Comparison of ENCODE assay signal across 9 mouse cellular contexts in the genomic region with DNA sequence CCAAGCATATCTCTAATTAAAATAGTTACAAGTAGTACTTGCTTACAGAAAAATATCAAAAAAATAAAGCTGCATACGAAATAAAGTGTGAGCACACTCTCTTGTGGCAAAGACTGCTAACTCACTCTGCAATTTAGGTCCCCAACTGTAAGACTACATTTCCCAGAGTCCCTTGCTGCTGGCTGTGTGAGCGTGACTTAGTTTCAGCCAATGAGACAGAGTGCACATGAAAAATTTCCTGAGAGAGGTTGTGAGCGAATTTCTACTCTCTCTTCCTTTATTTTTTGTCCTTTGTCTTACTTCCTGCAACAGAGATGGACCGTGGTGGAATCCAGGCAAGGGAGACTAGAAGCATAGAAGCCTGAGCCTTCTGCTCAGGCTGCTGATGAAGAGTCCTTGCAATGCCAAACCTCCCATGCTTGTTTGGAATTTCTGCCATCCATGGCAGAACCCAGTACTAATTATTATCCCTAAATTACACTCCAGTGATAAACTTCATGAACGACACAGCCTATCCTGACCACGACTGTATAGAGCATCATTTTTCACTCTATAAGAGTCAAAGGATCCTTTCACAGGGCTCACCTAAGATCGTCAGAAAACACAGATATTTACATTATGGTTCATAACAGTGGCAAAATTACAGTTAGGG.
DNase-seq lines count a peak whose midpoint lies in the region; ATAC-seq and TF ChIP-seq lines count a peak whose summit lies in the region.
"Had no signal": no experiment of that assay in that cellular context is flagged by ENCODE, and none has a peak within 500 bp of the region (broad histone marks: within the 10 kb centered on the region; RNA-seq: fewer than 3 reads in every experiment).

No protein-coding gene starts in this region.

- peak overlapping the region; percentile 24 for H3K4me3 ChIP-seq in forebrain, postnatal 0 days (ENCODE audit: low read depth, low read length)
- H3K4me3 ChIP-seq in intestine, embryonic 16.5 days (ENCODE audit: low read length), result peak overlapping the region; percentile 20; the same call in 1 of the 2 replicates
- H3K4me3 ChIP-seq in liver, embryonic 15.5 days (replicated peaks), result no peak overlapping the region; the same call in 1 of the 2 replicates
- H3K4me3 ChIP-seq in neural tube, embryonic 13.5 days, result peak overlapping the region; percentile 28

- no peak for DNase-seq in cerebellum, postnatal 25 days
- DNase-seq in R1 (ENCODE audit: low read depth, low spot score), result peak; percentile 74
- DNase-seq in forebrain, postnatal 0 days, result peak; percentile 82
- DNase-seq in cerebellum, adult 9-11 months, result no peak

- peak overlapping the region; percentile 29; the same call in 1 of the 2 replicates for H3K9ac ChIP-seq in forebrain, postnatal 0 days
- no peak overlapping the region for H3K9ac ChIP-seq in intestine, embryonic 16.5 days (ENCODE audit: low read depth, low read length)
- H3K9ac ChIP-seq in liver, embryonic 15.5 days, result no peak overlapping the region
- H3K9ac ChIP-seq in neural tube, embryonic 13.5 days, result no peak overlapping the region; the same call in 1 of the 2 replicates

- peak overlapping the region; percentile 45 for H3K4me2 ChIP-seq in forebrain, postnatal 0 days (ENCODE audit: low read depth)
- peak overlapping the region; percentile 51 for H3K4me2 ChIP-seq in intestine, embryonic 16.5 days (ENCODE audit: low read depth, low read length)
- H3K4me2 ChIP-seq in liver, embryonic 15.5 days, result peak overlapping the region; percentile 40; the same call in 1 of the 2 replicates
- H3K4me2 ChIP-seq in neural tube, embryonic 13.5 days, result peak overlapping the region; percentile 53

- H3K27ac ChIP-seq in forebrain, postnatal 0 days (ENCODE audit: low read depth, low read length), result peak overlapping the region; percentile 17
- no peak overlapping the region for H3K27ac ChIP-seq in intestine, embryonic 16.5 days (ENCODE audit: low read length)
- no peak overlapping the region for H3K27ac ChIP-seq in liver, embryonic 15.5 days (replicated peaks)
- 0 out of 2 replicates have a peak overlapping the region, but pooled peaks have one; percentile 53 for H3K27ac ChIP-seq in neural tube, embryonic 13.5 days (replicated peaks)

- H3K27me3 ChIP-seq in forebrain, postnatal 0 days (ENCODE audit: insufficient read depth, low read length), result no peaks in the 10 kb centered on the region
- no peaks in the 10 kb centered on the region for H3K27me3 ChIP-seq in intestine, embryonic 16.5 days (replicated peaks; ENCODE audit: control insufficient read depth, insufficient read depth, low read length)
- H3K27me3 ChIP-seq in liver, embryonic 15.5 days, result no peaks in the 10 kb centered on the region
- no peaks in the 10 kb centered on the region for H3K27me3 ChIP-seq in neural tube, embryonic 13.5 days
- H3K27me3 ChIP-seq: Patski had no signal

- ATAC-seq in cerebellum, adult (ENCODE audit: insufficient number of reproducible peaks, low FRiP score, low TSS enrichment), result peak; percentile 78; the same call in 1 of the 2 replicates
- peak; percentile 97 for ATAC-seq in forebrain, postnatal 0 days
- ATAC-seq in intestine, embryonic 16.5 days, result peak; percentile 82
- no peak for ATAC-seq in liver, embryonic 15.5 days (ENCODE audit: insufficient read depth)
- peak; percentile 82 for ATAC-seq in neural tube, embryonic 13.5 days (ENCODE audit: low read depth)
- ATAC-seq: Patski had no signal

- 0 out of 2 replicates have a peak, but pooled peaks cover 2% of the 10 kb centered on the region for H3K36me3 ChIP-seq in forebrain, postnatal 0 days (ENCODE audit: insufficient read depth)
- H3K36me3 ChIP-seq in intestine, embryonic 16.5 days (ENCODE audit: control insufficient read depth, insufficient read depth, low read length), result no peaks in the 10 kb centered on the region
- no peaks in the 10 kb centered on the region for H3K36me3 ChIP-seq in liver, embryonic 15.5 days (replicated peaks)
- no peaks in the 10 kb centered on the region for H3K36me3 ChIP-seq in neural tube, embryonic 13.5 days

- TF ChIP-seq CTCF in forebrain, postnatal 0 days (IDR thresholded peaks at IDR 0.05; ENCODE audit: low read depth), result 0 out of 2 replicates have a peak, but pooled peaks have one; percentile 4

- H3K4me1 ChIP-seq in forebrain, postnatal 0 days (ENCODE audit: insufficient read depth), result no peaks in the 10 kb centered on the region
- no peaks in the 10 kb centered on the region for H3K4me1 ChIP-seq in intestine, embryonic 16.5 days (ENCODE audit: control insufficient read depth, insufficient read depth, low read length)
- no peaks in the 10 kb centered on the region for H3K4me1 ChIP-seq in liver, embryonic 15.5 days (replicated peaks)
- H3K4me1 ChIP-seq in neural tube, embryonic 13.5 days (replicated peaks), result peaks cover 4% of the 10 kb centered on the region; the same call in 1 of the 2 replicates

- WGBS in forebrain, postnatal 0 days, result 33% methylated on average over 7 of the region's 7 CpGs
- 39% methylated on average over 7 of the region's 7 CpGs for WGBS in intestine, embryonic 16.5 days
- WGBS in liver, embryonic 15.5 days (ENCODE audit: insufficient replicate concordance), result 26% methylated on average over 7 of the region's 7 CpGs
- WGBS in neural tube, embryonic 13.5 days, result 44% methylated on average over 7 of the region's 7 CpGs

- H3K9me3 ChIP-seq in forebrain, postnatal 0 days (ENCODE audit: low read length), result no peaks in the 10 kb centered on the region
- no peaks in the 10 kb centered on the region for H3K9me3 ChIP-seq in intestine, embryonic 16.5 days (ENCODE audit: control insufficient read depth, low read length)
- no peaks in the 10 kb centered on the region for H3K9me3 ChIP-seq in liver, embryonic 15.5 days (replicated peaks)
- no peaks in the 10 kb centered on the region for H3K9me3 ChIP-seq in neural tube, embryonic 13.5 days

Comparison
In these comparisons a context has a peak if more than half of its experiments do, and no peak if none do; other contexts are left out.
1. DNase-seq: peak in R1 (single experiment) and forebrain, postnatal 0 days (single experiment); none in cerebellum, postnatal 25 days (0 of 2) and cerebellum, adult 9-11 months (single experiment).
2. H3K27ac ChIP-seq: peak in forebrain, postnatal 0 days (single experiment) and neural tube, embryonic 13.5 days (single experiment); none in intestine, embryonic 16.5 days (single experiment) and liver, embryonic 15.5 days (single experiment).
3. Peak in every context shown above with its lines, with median percentiles within 50 percentile points of each other: H3K4me2 ChIP-seq.